Mouse (Mus musculus) E14TG2a.4 (cell line): ENCODE results near the gene Hrk.

Experiments
- CTCF ChIP-seq: conservative IDR thresholded peaks from 2 replicates; pipeline ENCODE4 v1.5.1; 2014; ENCODE audit warnings: low read length
- POU5F1 ChIP-seq: IDR thresholded peaks from 2 replicates; pipeline ENCODE4 v1.6.1; 2014; ENCODE audit warnings: low read length, borderline replicate concordance

DNA sequence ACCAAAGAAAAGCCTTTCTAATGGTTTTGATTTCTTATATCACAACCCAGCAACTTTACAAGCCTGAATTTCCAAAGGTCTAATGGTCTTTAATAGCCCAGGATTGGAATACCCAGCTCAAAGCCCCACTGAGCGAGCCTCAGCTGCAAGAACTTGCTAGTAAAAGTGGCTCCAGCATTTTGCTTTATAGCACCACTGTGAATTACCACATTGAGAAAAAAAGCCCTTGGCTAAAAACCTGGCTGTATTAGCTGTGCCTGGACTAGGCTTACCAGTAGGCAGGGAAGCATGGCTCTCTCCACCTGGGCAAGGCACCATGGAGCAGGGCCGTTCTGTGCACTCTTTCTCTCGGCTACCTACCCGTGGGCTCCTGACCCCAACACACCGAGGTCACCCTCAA, 28.1 kb upstream of the Hrk start:
- TF ChIP-seq CTCF (no peak), POU5F1 (no peak)
